Mouse (Mus musculus) embryonic fibroblast, embryonic 13.5 days (primary cell): ENCODE results near the gene Gria1.

Experiments
- CTCF ChIP-seq: IDR thresholded peaks from 2 replicates; pipeline ENCODE4 v1.5.1; 2011; ENCODE audit warnings: mild to moderate bottlenecking, control low read depth, low read length, moderate library complexity, borderline replicate concordance; ENCODE audit not compliant: insufficient read depth
- POLR2A ChIP-seq: IDR thresholded peaks from 2 replicates; pipeline ENCODE4 v1.6.1; 2011; ENCODE audit warnings: low read depth, mild to moderate bottlenecking, control low read depth, low read length, moderate library complexity

DNA sequence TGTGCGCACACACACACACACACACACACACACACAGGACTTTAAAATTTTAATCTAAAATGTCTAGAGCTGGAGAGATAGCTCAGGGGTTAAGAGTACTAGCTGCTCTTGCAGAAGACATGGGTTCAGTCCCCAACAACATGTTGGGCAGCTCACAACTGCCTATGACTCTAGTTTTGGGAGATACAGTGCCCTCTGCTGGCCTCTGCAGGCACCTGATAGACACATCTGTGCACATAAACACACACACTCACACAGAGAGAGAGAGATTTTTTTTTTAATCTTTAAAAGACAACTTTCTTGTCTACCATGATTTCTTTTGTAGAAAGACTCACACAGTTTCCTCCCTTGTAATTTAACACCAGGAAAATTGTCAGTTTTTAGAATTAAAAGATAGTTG lies 292.4 kb downstream of the Gria1 start:
- no peak for TF ChIP-seq POLR2A
- TF ChIP-seq CTCF, result no peak
